Mouse (Mus musculus) olfactory bulb, adult 2 months (tissue): ENCODE results near the gene Nicn1.

ENCODE experiments used
- CTCF ChIP-seq: fragments of 200-500 bp; IDR thresholded peaks from 2 replicates; pipeline ENCODE4 v1.5.1; 2012; ENCODE audit warnings: low read depth, mild to moderate bottlenecking, low read length, moderate library complexity; ENCODE audit not compliant: insufficient read depth
- POLR2A ChIP-seq: fragments of 200-500 bp; IDR thresholded peaks from 2 replicates; pipeline ENCODE4 v1.6.1; 2012; ENCODE audit warnings: mild to moderate bottlenecking, low read depth, low read length, moderate library complexity; ENCODE audit not compliant: insufficient read depth

GRCm38 (mm10) chr9:108244540-108244939 lies 45.7 kb upstream of the Nicn1 start:
- TF ChIP-seq CTCF (no peak), POLR2A (no peak)
